Mouse (Mus musculus) left cerebral cortex, postnatal 36 days (tissue): ENCODE measurements at regions not wholly inside any gene's neighbourhood (a gene's known extent, or its start where the extent isn't known, plus 50 kb on each side); places are given as distances from the start of the nearest gene placed in this dataset.
A peak's percentile ranks its signal among the peaks of the same experiment; 100 is the strongest.

Experiments used
- DNase-seq, 2 experiments: peaks; one replicate each; pipeline ENCODE4 v3.0.0; 2021 to 2022; ENCODE audit warnings: low spot score in 2 of 2, mixed read lengths in 1 of 2
- intact Hi-C: fragments of 180-260 bp; cut with DNase I; formaldehyde crosslinking; loops from one replicate; pipeline ENCODE4 v1.15.1; 2025

DNA sequence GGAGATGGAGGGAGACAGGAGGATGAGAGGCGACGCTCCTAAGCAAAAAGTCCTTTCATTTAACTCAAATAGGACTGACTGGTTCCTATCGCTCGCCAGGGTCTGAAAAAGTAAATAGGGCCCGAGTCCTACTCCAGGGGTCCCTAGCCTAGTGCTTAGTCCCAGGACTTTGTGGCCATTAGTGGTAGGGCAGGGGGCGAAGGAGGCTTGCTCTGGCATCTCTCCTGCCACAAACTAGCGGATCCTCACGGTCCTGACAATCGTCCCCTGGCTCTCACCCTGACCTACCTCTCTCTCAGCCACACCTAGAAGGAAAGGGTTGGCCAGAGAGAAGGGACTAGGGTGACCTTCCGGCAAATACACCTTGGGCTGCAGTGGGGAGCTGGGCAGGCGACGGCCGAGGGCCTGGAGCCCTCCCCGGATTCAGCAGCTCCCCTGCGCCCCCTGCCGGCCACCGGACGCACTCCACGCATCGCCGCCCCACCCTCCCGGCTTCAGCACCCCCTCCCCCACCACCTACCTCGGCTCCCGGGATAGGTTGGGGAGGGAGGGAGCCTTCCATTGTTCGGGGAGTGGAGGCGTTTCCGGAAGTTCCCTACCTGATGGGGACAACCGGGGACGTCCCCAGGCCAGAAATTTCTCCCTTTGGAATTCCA is 83.6 kb upstream of the Calm2 start:
- intact Hi-C loops, result loop anchor here (1.0 to 5.0 kb wide), 5 partner anchors 42 to 263 kb away; partner anchors contain the start of genes Calm2 and Mcfd2
- peak; percentile 83 to 84 for DNase-seq

DNA sequence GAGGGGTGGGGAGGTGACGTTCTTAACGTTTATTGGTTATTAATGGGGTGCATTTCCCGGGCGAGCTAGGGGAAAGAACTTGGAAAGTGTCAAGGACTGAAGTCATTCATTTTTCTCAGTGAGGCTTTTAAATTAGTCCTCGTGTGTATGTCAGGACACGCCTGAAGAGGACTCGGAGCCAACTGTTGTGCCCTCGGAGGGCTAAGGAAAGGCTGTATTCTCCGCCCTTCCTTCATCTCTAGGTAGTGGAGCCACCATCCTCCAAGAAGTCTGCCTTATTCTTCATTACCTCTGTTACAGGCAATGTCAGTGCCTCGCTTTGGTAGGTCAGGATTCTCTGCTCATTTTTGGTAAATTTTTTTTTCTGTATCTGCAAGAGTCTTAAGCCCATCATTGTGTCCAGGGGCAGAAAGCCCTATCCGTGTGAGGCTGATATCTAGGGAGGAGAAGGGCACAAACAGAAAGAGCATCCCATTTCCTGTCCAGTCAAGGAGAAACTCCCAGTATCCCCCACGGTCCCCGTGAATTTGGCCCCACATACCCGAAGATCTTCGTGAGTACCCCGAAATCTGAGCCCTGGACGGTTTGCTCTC is 84.2 kb upstream of the Calm2 start:
- DNase-seq, result peak in 1 of 2 experiments; percentile 24
- intact Hi-C loops, result loop anchor here (1.0 to 5.0 kb wide), 5 partner anchors 41 to 264 kb away; partner anchors contain the start of genes Calm2 and Mcfd2

- intact Hi-C loops, result loop anchor here (2.0 to 5.0 kb wide), 4 partner anchors 41 to 264 kb away; partner anchors contain the start of genes Calm2 and Mcfd2
- DNase-seq, result peak; percentile 38 to 40
Measured at GRCm38 (mm10) chr17:87531411-87532157, 84.8 kb upstream of the Calm2 start.

DNA sequence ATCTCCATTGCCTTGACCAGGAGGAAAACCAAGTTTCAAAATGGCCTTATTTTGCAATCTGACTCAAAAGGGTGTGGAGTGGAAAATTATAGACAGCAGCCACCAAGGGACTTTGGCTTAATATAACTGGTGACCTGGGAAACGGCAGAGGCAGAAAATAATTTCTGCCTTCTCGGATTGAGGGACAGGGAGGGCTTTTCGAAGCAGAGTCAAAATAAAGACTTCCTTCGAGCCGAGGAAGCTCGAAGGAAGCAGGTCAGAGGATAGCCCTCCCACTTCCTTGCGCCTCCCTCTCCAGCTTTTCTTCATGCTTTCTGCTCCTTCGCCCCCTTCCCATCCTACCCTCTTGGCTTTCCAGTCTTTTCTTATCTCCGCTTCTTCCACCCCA is 85.4 kb upstream of the Calm2 start:
- intact Hi-C loops, result loop anchor here (5.0 kb wide), 3 partner anchors 40 to 265 kb away; partner anchors contain the start of gene Mcfd2
- DNase-seq, result peak in 1 of 2 experiments; percentile 22

GRCm38 (mm10) chr17:87532762-87533161 is 86.0 kb upstream of the Calm2 start:
- DNase-seq, result no peak
- intact Hi-C loops, result loop anchor here (5.0 kb wide), 3 partner anchors 40 to 265 kb away; partner anchors contain the start of gene Mcfd2

DNA sequence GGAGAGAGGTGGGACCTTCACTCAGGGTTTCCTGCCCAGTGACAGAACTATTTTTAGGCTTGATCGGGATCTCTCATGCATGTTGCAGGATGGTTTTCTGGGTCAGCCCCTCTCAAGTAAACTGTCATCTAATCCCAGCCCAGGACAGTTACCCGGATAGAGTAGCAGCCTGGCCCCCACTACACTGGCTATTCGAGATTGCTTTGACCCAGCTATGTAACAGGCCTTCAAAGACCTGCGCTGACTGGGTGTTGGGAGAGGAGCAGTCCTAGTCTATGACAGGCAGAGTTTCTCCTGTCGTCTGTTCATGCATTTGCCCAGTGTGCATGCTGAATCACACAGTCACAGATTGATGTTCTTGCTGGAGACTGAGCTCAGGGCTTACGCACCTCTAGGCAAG is 86.2 kb upstream of the Epcam start:
- no peak for DNase-seq
- intact Hi-C loops, result no loop called here

- intact Hi-C loops, result no loop called here
- DNase-seq, result no peak
Measured at GRCm38 (mm10) chr17:87550518-87551164, 85.1 kb upstream of the Epcam start.

DNA sequence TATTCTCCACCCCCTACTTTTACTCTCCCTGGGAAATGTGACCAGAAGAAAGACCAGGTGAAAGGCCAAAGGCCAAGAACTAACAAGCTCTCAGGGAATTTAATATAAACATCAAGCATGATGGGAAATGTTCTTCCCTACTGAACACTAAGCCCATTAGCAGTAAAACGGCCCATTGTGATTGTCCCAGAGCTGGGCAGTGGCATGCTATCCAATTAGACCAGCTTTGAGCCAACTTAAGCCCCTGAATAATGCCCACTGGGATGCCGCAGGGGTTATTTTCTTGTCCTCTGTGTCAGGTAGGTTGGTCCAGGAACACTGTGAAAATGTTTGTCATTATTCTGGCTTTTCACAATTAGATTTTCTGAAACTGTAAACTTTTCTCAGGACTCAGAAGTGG is 81.2 kb upstream of the Epcam start:
- intact Hi-C loops, result no loop called here
- no peak for DNase-seq

GRCm38 (mm10) chr17:87558419-87558818 is 77.4 kb upstream of the Epcam start:
- intact Hi-C loops, result no loop called here
- no peak for DNase-seq

- DNase-seq, result no peak
- intact Hi-C loops, result no loop called here
Measured at GRCm38 (mm10) chr17:87559641-87560040, 76.1 kb upstream of the Epcam start.

- DNase-seq, result no peak
- intact Hi-C loops, result no loop called here
Measured at GRCm38 (mm10) chr17:87560923-87561322, 74.9 kb upstream of the Epcam start.

- no peak for DNase-seq
- intact Hi-C loops, result no loop called here
Measured at GRCm38 (mm10) chr17:87563375-87563774, 72.4 kb upstream of the Epcam start.

DNA sequence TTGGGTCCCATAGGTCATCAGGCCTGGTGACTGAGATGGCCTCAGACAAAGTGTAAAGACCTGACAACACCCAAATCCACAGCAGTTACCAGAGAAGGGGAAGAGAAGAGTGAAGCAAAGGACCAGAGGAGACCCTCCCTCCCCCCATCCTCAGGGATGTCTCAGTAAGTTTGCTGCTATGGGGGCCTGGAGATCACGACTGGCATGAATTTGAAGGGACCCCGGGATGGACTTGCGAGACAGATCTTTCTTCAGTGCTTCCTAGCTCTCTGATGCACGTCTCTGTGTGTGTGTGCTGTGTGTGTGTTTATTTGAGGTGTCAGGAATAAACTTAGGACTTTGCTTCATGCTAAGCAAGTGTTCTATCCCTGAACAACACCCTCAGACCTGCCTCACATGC is 70.1 kb upstream of the Epcam start:
- intact Hi-C loops, result no loop called here
- no peak for DNase-seq

DNA sequence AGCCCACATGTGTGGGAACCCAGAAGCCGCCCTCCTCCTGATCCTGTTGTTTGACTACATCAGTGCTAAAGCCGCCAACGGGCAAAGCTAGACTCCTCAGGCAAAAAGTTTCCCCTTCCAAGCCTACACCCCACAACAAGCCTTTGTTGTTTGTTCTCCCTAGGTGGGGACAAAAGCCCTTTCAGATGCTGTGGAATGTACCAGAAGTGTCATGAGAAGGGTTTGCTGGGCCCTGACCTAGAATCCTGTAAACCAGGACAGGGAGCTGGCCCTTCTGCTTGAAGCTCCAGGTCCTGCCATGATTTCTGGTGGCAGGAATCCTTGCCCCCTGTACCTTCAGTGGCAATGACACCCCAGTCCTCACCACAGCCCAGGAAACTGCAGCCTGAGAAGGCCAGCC is 69.5 kb upstream of the Epcam start:
- DNase-seq, result no peak
- intact Hi-C loops, result no loop called here

- intact Hi-C loops, result no loop called here
Measured at GRCm38 (mm10) chr17:87566996-87567395, 68.8 kb upstream of the Epcam start.

GRCm38 (mm10) chr17:87567475-87567874 is 68.3 kb upstream of the Epcam start:
- intact Hi-C loops, result no loop called here
- DNase-seq, result no peak

More at GRCm38 (mm10) chr17:87566996-87567395, 68.8 kb upstream of the Epcam start:
- no peak for DNase-seq

- intact Hi-C loops, result loop anchor here (2.0 to 10.0 kb wide), 4 partner anchors 38 to 525 kb away; partner anchors contain the start of gene Calm2
Measured at GRCm38 (mm10) chr17:87569981-87570380, 65.8 kb upstream of the Epcam start.

DNA sequence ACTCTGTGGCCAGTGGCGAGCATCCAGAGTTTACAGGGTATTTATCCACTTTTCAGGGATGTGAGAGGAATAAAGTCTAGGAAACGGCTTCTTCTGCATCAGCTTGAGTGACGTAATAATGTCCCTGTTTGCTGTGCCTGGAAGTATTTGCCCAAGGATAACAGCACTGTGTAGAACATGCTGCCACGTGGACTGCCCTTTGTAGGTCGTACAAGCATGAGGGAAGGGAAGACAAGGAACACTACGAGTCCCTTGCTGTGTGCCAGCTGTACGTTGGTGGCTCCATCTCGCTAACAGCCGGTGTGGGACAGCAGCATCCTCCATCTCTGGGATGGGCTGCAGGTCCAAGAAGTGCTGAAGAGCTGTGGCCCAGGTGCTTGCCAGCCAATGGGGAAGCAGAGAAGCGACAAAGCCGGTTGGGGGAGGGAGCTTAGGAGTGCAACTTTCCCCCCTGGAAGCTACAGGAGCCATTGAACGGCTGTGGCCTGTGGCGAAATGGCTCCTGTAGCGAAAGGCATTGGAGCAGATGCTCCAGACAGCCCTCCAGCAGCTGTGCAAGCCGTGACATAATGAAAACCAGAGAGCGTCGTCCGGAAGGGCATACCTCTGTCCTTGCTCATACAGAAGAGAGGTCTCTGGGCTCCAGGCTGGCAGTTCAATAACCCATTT is 65.0 kb upstream of the Epcam start:
- DNase-seq, result peak; percentile 13 to 18
- intact Hi-C loops, result loop anchor here (2.0 to 10.0 kb wide), 4 partner anchors 39 to 526 kb away; partner anchors contain the start of gene Calm2

More at GRCm38 (mm10) chr17:87569981-87570380, 65.8 kb upstream of the Epcam start:
- no peak for DNase-seq

DNA sequence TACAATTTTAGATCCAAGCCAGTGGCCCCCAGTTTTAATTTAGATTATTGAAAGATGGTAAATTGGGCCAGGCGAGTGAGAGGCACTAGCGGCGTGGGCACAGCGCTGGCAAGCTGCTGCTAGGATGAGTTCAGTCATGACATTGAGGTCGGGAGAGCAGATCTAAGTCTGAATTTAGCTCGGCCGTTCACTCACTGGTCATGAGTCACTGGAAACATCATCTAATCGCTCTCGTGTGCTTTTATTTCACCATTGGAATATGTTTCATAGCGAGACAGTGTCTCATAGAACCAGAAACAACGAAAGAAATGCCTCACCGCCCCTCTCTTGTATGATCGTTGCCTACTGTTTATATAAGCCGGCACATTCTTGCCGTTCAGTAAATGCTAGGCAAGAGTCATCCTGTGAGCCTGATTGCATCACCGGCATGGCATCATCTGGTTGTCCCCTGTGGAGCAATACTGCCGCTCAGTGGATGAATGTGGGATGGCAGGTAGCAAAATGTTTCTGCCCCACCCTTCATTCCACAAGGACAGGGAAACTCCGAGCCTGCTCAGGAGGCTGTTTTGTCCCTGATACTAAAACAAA is 64.3 kb upstream of the Epcam start:
- peak; percentile 91 to 94 for DNase-seq
- intact Hi-C loops, result loop anchor here (2.0 to 10.0 kb wide), 4 partner anchors 39 to 527 kb away; partner anchors contain the start of gene Calm2
